Mouse (Mus musculus): ENCODE measurements at regions not wholly inside any gene's neighbourhood (a gene's known extent, or its start where the extent isn't known, plus 50 kb on each side); places are given as distances from the start of the nearest gene placed in this dataset.

- WGBS: 40% methylated on average over 7 of the region's 7 CpGs
- Histone ChIP-seq H3K9ac (no peak overlapping the region), H3K4me2 (no peak overlapping the region), H3K27me3 (peaks cover 5% of the 10 kb centered on the region; the same call in 1 of the 2 replicates), H3K27ac (replicated peaks) (no peak overlapping the region), H3K4me1 (replicated peaks) (peaks cover 7% of the 10 kb centered on the region; the same call in 1 of the 2 replicates), H3K4me3 (no peak overlapping the region), H3K36me3 (no peaks in the 10 kb centered on the region), H3K9me3 (no peaks in the 10 kb centered on the region)
- ATAC-seq (ENCODE audit: low FRiP score, low read depth): no peak
Measured at GRCm38 (mm10) chr2:75315341-75315740, 343.7 kb upstream of the Hnrnpa3 start.

- Histone ChIP-seq H3K27ac (replicated peaks) (no peak overlapping the region), H3K4me3 (no peak overlapping the region), H3K9me3 (no peaks in the 10 kb centered on the region), H3K4me1 (replicated peaks) (0 out of 2 replicates have a peak, but pooled peaks cover 7% of the 10 kb centered on the region), H3K36me3 (no peaks in the 10 kb centered on the region), H3K9ac (no peak overlapping the region), H3K27me3 (peaks cover 5% of the 10 kb centered on the region; the same call in 1 of the 2 replicates), H3K4me2 (no peak overlapping the region)
- no peak for ATAC-seq (ENCODE audit: low FRiP score, low read depth)
- 55% methylated on average over 5 of the region's 5 CpGs for WGBS
Measured at GRCm38 (mm10) chr2:75318190-75318589, 340.9 kb upstream of the Hnrnpa3 start.

GRCm38 (mm10) chr2:75324146-75324749 is 334.8 kb upstream of the Hnrnpa3 start:
- Histone ChIP-seq H3K4me3 (no peak overlapping the region), H3K27me3 (no peaks in the 10 kb centered on the region), H3K9me3 (no peaks in the 10 kb centered on the region), H3K9ac (no peak overlapping the region), H3K4me1 (replicated peaks) (no peaks in the 10 kb centered on the region), H3K27ac (replicated peaks) (no peak overlapping the region), H3K4me2 (no peak overlapping the region), H3K36me3 (no peaks in the 10 kb centered on the region)
- 84% methylated on average over 10 of the region's 10 CpGs for WGBS
- ATAC-seq (ENCODE audit: low FRiP score, low read depth): no peak

GRCm38 (mm10) chr2:75329598-75329997 is 329.5 kb upstream of the Hnrnpa3 start:
- no peak overlapping the region for H3K9ac ChIP-seq
- no peak overlapping the region for H3K4me2 ChIP-seq
- no peaks in the 10 kb centered on the region for H3K27me3 ChIP-seq
- no peaks in the 10 kb centered on the region for H3K9me3 ChIP-seq
- H3K36me3 ChIP-seq: no peaks in the 10 kb centered on the region
- no peak overlapping the region for H3K27ac ChIP-seq (replicated peaks)
- H3K4me3 ChIP-seq: no peak overlapping the region
- H3K4me1 ChIP-seq (replicated peaks): no peaks in the 10 kb centered on the region
- WGBS: 85% methylated on average over 2 of the region's 2 CpGs
- no peak for ATAC-seq (ENCODE audit: low FRiP score, low read depth)

- Histone ChIP-seq H3K36me3 (no peaks in the 10 kb centered on the region), H3K27me3 (no peaks in the 10 kb centered on the region), H3K9me3 (no peaks in the 10 kb centered on the region), H3K4me1 (replicated peaks) (no peaks in the 10 kb centered on the region), H3K9ac (no peak overlapping the region), H3K27ac (replicated peaks) (no peak overlapping the region), H3K4me2 (no peak overlapping the region), H3K4me3 (no peak overlapping the region)
- no peak for ATAC-seq (ENCODE audit: low FRiP score, low read depth)
- 84% methylated on average over 2 of the region's 2 CpGs for WGBS
Measured at GRCm38 (mm10) chr2:75341310-75341709, 317.8 kb upstream of the Hnrnpa3 start.

- ATAC-seq (ENCODE audit: low FRiP score, low read depth): no peak
- no peak overlapping the region for H3K9ac ChIP-seq
- H3K4me1 ChIP-seq (replicated peaks): no peaks in the 10 kb centered on the region
- no peak overlapping the region for H3K4me3 ChIP-seq
- H3K9me3 ChIP-seq: no peaks in the 10 kb centered on the region
- no peaks in the 10 kb centered on the region for H3K27me3 ChIP-seq
- H3K4me2 ChIP-seq: no peak overlapping the region
- H3K36me3 ChIP-seq: no peaks in the 10 kb centered on the region
- no peak overlapping the region for H3K27ac ChIP-seq (replicated peaks)
- 89% methylated on average over 6 of the region's 6 CpGs for WGBS
Measured at GRCm38 (mm10) chr2:75341726-75342280, 317.3 kb upstream of the Hnrnpa3 start.

- H3K36me3 ChIP-seq: no peaks in the 10 kb centered on the region
- WGBS: 79% methylated on average over 3 of the region's 3 CpGs
- no peaks in the 10 kb centered on the region for H3K9me3 ChIP-seq
- no peak overlapping the region for H3K4me3 ChIP-seq
- peaks cover 12% of the 10 kb centered on the region for H3K4me1 ChIP-seq (replicated peaks)
- no peak for ATAC-seq (ENCODE audit: low FRiP score, low read depth)
- H3K27me3 ChIP-seq: no peaks in the 10 kb centered on the region
- no peak overlapping the region for H3K9ac ChIP-seq
- H3K4me2 ChIP-seq: no peak overlapping the region
- no peak overlapping the region for H3K27ac ChIP-seq (replicated peaks)
Measured at GRCm38 (mm10) chr2:75350902-75351301, 308.2 kb upstream of the Hnrnpa3 start.

- Histone ChIP-seq H3K4me1 (replicated peaks) (peaks cover 12% of the 10 kb centered on the region), H3K4me3 (no peak overlapping the region), H3K27ac (replicated peaks) (no peak overlapping the region), H3K4me2 (no peak overlapping the region), H3K27me3 (no peaks in the 10 kb centered on the region), H3K9ac (no peak overlapping the region), H3K36me3 (no peaks in the 10 kb centered on the region), H3K9me3 (no peaks in the 10 kb centered on the region)
- 92% methylated on average over 5 of the region's 5 CpGs for WGBS
- ATAC-seq (ENCODE audit: low FRiP score, low read depth): no peak
Measured at GRCm38 (mm10) chr2:75351965-75352364, 307.1 kb upstream of the Hnrnpa3 start.

- no peak overlapping the region for H3K9ac ChIP-seq
- H3K4me1 ChIP-seq (replicated peaks): peaks cover 12% of the 10 kb centered on the region
- no peak; the same call in 1 of the 2 replicates for ATAC-seq (ENCODE audit: low FRiP score, low read depth)
- H3K4me2 ChIP-seq: no peak overlapping the region
- no peaks in the 10 kb centered on the region for H3K9me3 ChIP-seq
- no peaks in the 10 kb centered on the region for H3K36me3 ChIP-seq
- WGBS: 47% methylated on average over 4 of the region's 4 CpGs
- no peaks in the 10 kb centered on the region for H3K27me3 ChIP-seq
- no peak overlapping the region for H3K4me3 ChIP-seq
- H3K27ac ChIP-seq (replicated peaks): peak overlapping the region; percentile 48; the same call in 1 of the 2 replicates
Measured at GRCm38 (mm10) chr2:75352564-75352963, 306.5 kb upstream of the Hnrnpa3 start.

- ATAC-seq (ENCODE audit: low FRiP score, low read depth): no peak
- H3K27me3 ChIP-seq: no peaks in the 10 kb centered on the region
- peaks cover 12% of the 10 kb centered on the region for H3K4me1 ChIP-seq (replicated peaks)
- H3K9ac ChIP-seq: no peak overlapping the region
- no peak overlapping the region for H3K27ac ChIP-seq (replicated peaks)
- H3K36me3 ChIP-seq: no peaks in the 10 kb centered on the region
- no peak overlapping the region for H3K4me2 ChIP-seq
- H3K4me3 ChIP-seq: no peak overlapping the region
- no peaks in the 10 kb centered on the region for H3K9me3 ChIP-seq
- WGBS: 81% methylated on average over 8 of the region's 8 CpGs
Measured at GRCm38 (mm10) chr2:75356691-75357375, 302.2 kb upstream of the Hnrnpa3 start.

GRCm38 (mm10) chr2:75357516-75357915 is 301.5 kb upstream of the Hnrnpa3 start:
- Histone ChIP-seq H3K4me1 (replicated peaks) (peaks cover 11% of the 10 kb centered on the region), H3K9me3 (no peaks in the 10 kb centered on the region), H3K27me3 (no peaks in the 10 kb centered on the region), H3K4me3 (no peak overlapping the region), H3K36me3 (no peaks in the 10 kb centered on the region), H3K27ac (replicated peaks) (no peak overlapping the region), H3K9ac (no peak overlapping the region), H3K4me2 (no peak overlapping the region)
- ATAC-seq (ENCODE audit: low FRiP score, low read depth): no peak
- WGBS: 80% methylated on average over 2 of the region's 2 CpGs

- no peaks in the 10 kb centered on the region for H3K9me3 ChIP-seq
- no peak overlapping the region for H3K4me2 ChIP-seq
- no peaks in the 10 kb centered on the region for H3K27me3 ChIP-seq
- H3K4me3 ChIP-seq: no peak overlapping the region
- no peak overlapping the region for H3K27ac ChIP-seq (replicated peaks)
- no peak for ATAC-seq (ENCODE audit: low FRiP score, low read depth)
- no peaks in the 10 kb centered on the region for H3K4me1 ChIP-seq (replicated peaks)
- H3K36me3 ChIP-seq: no peaks in the 10 kb centered on the region
- no peak overlapping the region for H3K9ac ChIP-seq
- WGBS: 86% methylated on average over 3 of the region's 3 CpGs
Measured at GRCm38 (mm10) chr2:75360936-75361335, 298.1 kb upstream of the Hnrnpa3 start.

Data from hindbrain, embryonic 15.5 days (tissue).